Mouse (Mus musculus) thymus, adult 2 months (tissue): ENCODE data around the gene Gpatch2. TPM values are rescaled to one million over a fixed set of nuclear protein-coding genes. Genes with fewer than 3 reads are reported as not detected.

ENCODE experiments used
- DNase-seq: peaks from one replicate; pipeline ENCODE4 v3.0.0; 2021
- H3K27ac ChIP-seq: fragments of 200-500 bp; 2 replicates; pipeline ENCODE4 v1.5.1; 2012; ENCODE audit warnings: low read length, control low read depth; ENCODE audit not compliant: control insufficient read depth, insufficient read depth
- H3K27me3 ChIP-seq: fragments of 200-500 bp; 2 replicates; pipeline ENCODE4 v1.6.1; 2012; ENCODE audit warnings: mild to moderate bottlenecking, low read length, moderate library complexity, mixed read lengths; ENCODE audit not compliant: control insufficient read depth, insufficient read depth
- H3K36me3 ChIP-seq: fragments of 200-500 bp; 2 replicates; pipeline ENCODE4 v1.6.1; 2012; ENCODE audit warnings: mild to moderate bottlenecking, low read length, moderate library complexity; ENCODE audit not compliant: control insufficient read depth, insufficient read depth
- H3K4me1 ChIP-seq: fragments of 200-500 bp; replicated peaks from 2 replicates; pipeline ENCODE4 v1.6.1; 2012; ENCODE audit warnings: low read length; ENCODE audit not compliant: control insufficient read depth, insufficient read depth
- H3K4me3 ChIP-seq: fragments of 200-500 bp; 2 replicates; pipeline ENCODE4 v1.5.1; 2012; ENCODE audit warnings: mild to moderate bottlenecking, low read length, control low read depth, moderate library complexity; ENCODE audit not compliant: control insufficient read depth, insufficient read depth
- CTCF ChIP-seq: fragments of 200-500 bp; IDR thresholded peaks from 2 replicates; pipeline ENCODE4 v1.5.1; 2012; ENCODE audit warnings: mild to moderate bottlenecking, control low read depth, low read length, moderate library complexity, borderline replicate concordance; ENCODE audit not compliant: control insufficient read depth, poor library complexity, insufficient read depth; ENCODE audit errors: extremely low read depth
- POLR2A ChIP-seq: fragments of 200-500 bp; IDR thresholded peaks from 2 replicates; pipeline ENCODE4 v1.6.1; 2012; ENCODE audit warnings: mild to moderate bottlenecking, low read length, control low read depth, moderate library complexity; ENCODE audit not compliant: control insufficient read depth, poor library complexity, insufficient read depth; ENCODE audit errors: extremely low read depth
- WGBS: fragments of 180-500 bp; shearing (Covaris S2); methylation state at CpG from one replicate; pipeline ENCODE4 v1.1.7; 2018; 5-methylcytosine and 5-hydroxymethylcytosine counted together
- polyA plus RNA-seq: library from polyadenylated mRNA; depleted of rRNA; stranded (reverse); fragments of >200 nt; gene quantifications from 2 replicates; pipeline ENCODE4 v1.2.3, GENCODE M21; 2012

The Gpatch2 gene
- polyA plus RNA-seq, 1 experiment: 13.0 TPM

- WGBS: 64% methylated on average over 4 of the region's 4 CpGs
- no peak overlapping the region for H3K27ac ChIP-seq
Measured at GRCm38 (mm10) chr1:187209496-187209895, 5.8 kb upstream of the Gpatch2 start.

GRCm38 (mm10) chr1:187210736-187211135, 4.6 kb upstream of the Gpatch2 start:
- H3K4me1 ChIP-seq: no peaks in the 10 kb centered on the region
- H3K36me3 ChIP-seq: no peaks in the 10 kb centered on the region
- no peaks in the 10 kb centered on the region for H3K27me3 ChIP-seq
- no peak overlapping the region for H3K4me3 ChIP-seq
- TF ChIP-seq POLR2A: no peak
- no peak for TF ChIP-seq CTCF
- DNase-seq: no peak
- H3K27ac ChIP-seq: no peak overlapping the region
- 94% methylated on average over 4 of the region's 4 CpGs for WGBS

More at GRCm38 (mm10) chr1:187209496-187209895, 5.8 kb upstream of the Gpatch2 start:
- DNase-seq: no peak
- Histone ChIP-seq H3K4me3 (no peak overlapping the region), H3K36me3 (no peaks in the 10 kb centered on the region), H3K4me1 (no peaks in the 10 kb centered on the region), H3K27me3 (no peaks in the 10 kb centered on the region)
- TF ChIP-seq POLR2A: no peak
- TF ChIP-seq CTCF: no peak

- TF ChIP-seq CTCF (no peak), POLR2A (no peak)
- Histone ChIP-seq H3K36me3 (no peaks in the 10 kb centered on the region), H3K27ac (no peak overlapping the region), H3K4me3 (no peak overlapping the region), H3K4me1 (0 out of 2 replicates have a peak, but pooled peaks cover 3% of the 10 kb centered on the region), H3K27me3 (no peaks in the 10 kb centered on the region)
- DNase-seq: no peak
- 87% methylated on average over 9 of the region's 9 CpGs for WGBS
Measured at GRCm38 (mm10) chr1:187216620-187217410, 1.5 kb downstream of the Gpatch2 start.

- Histone ChIP-seq H3K4me3 (no peak overlapping the region), H3K36me3 (0 out of 2 replicates have a peak, but pooled peaks cover under 1% of the 10 kb centered on the region), H3K27ac (no peak overlapping the region), H3K27me3 (no peaks in the 10 kb centered on the region), H3K4me1 (0 out of 2 replicates have a peak, but pooled peaks cover 3% of the 10 kb centered on the region)
- 93% methylated on average over 6 of the region's 6 CpGs for WGBS
- DNase-seq: no peak
- TF ChIP-seq POLR2A (no peak), CTCF (no peak)
Measured at GRCm38 (mm10) chr1:187220756-187221155, 5.4 kb downstream of the Gpatch2 start.

- Histone ChIP-seq H3K27ac (no peak overlapping the region), H3K36me3 (0 out of 2 replicates have a peak, but pooled peaks cover 8% of the 10 kb centered on the region), H3K4me1 (no peaks in the 10 kb centered on the region), H3K27me3 (no peaks in the 10 kb centered on the region), H3K4me3 (no peak overlapping the region)
- TF ChIP-seq CTCF (no peak), POLR2A (no peak)
- no peak for DNase-seq
- 93% methylated on average over 11 of the region's 11 CpGs for WGBS
Measured at GRCm38 (mm10) chr1:187226328-187227025, 11.2 kb downstream of the Gpatch2 start.

GRCm38 (mm10) chr1:187228414-187229146, 13.3 kb downstream of the Gpatch2 start:
- H3K4me3 ChIP-seq: no peak overlapping the region
- TF ChIP-seq CTCF (no peak), POLR2A (no peak)
- H3K36me3 ChIP-seq: peaks cover 16% of the 10 kb centered on the region
- 68% methylated on average over 13 of the region's 13 CpGs for WGBS
- H3K27me3 ChIP-seq: no peaks in the 10 kb centered on the region
- DNase-seq: no peak
- no peak overlapping the region for H3K27ac ChIP-seq
- H3K4me1 ChIP-seq: no peaks in the 10 kb centered on the region

GRCm38 (mm10) chr1:187230255-187230654, 14.9 kb downstream of the Gpatch2 start:
- DNase-seq: no peak
- H3K36me3 ChIP-seq: peaks cover 20% of the 10 kb centered on the region
- no peak overlapping the region for H3K4me3 ChIP-seq
- 98% methylated on average over 5 of the region's 5 CpGs for WGBS
- H3K27me3 ChIP-seq: no peaks in the 10 kb centered on the region
- no peak overlapping the region for H3K27ac ChIP-seq
- H3K4me1 ChIP-seq: no peaks in the 10 kb centered on the region
- no peak for TF ChIP-seq CTCF
- TF ChIP-seq POLR2A: no peak
